Mouse (Mus musculus) A20 (cell line): ENCODE measurements around the gene Zxdc.

Source experiments
- DNase-seq: peaks from one replicate; pipeline ENCODE4 v3.0.0-alpha.2; 2011; ENCODE audit warnings: low read depth, low spot score

The Zxdc gene

GRCm38 (mm10) chr6:90368976-90369724 is at the start of gene Zxdc:
Zxdc (plus strand) TSS chr6:90369492.
- peak; percentile 96 for DNase-seq

GRCm38 (mm10) chr6:90320429-90320828 is 48.9 kb upstream of the Zxdc start:
- no peak for DNase-seq

- DNase-seq: no peak
These were observed 47.5 kb upstream of the Zxdc start for GRCm38 (mm10) chr6:90321811-90322210.

- DNase-seq: no peak
These were observed 45.3 kb upstream of the Zxdc start for GRCm38 (mm10) chr6:90324026-90324425.

- no peak for DNase-seq
These were observed 44.8 kb upstream of the Zxdc start for GRCm38 (mm10) chr6:90324463-90324862.

GRCm38 (mm10) chr6:90324991-90325390 is 44.3 kb upstream of the Zxdc start, which contains the start of gene Chst13:
Chst13 (minus strand) TSS chr6:90325185.
- no peak for DNase-seq

GRCm38 (mm10) chr6:90327670-90328069 is 41.6 kb upstream of the Zxdc start:
- DNase-seq: peak; percentile 23

- DNase-seq: no peak
These were observed 39.3 kb upstream of the Zxdc start for GRCm38 (mm10) chr6:90329953-90330352.

GRCm38 (mm10) chr6:90332561-90333425 is 36.5 kb upstream of the Zxdc start, which contains the start of gene Uroc1:
Uroc1 (plus strand) TSS chr6:90333284.
- no peak for DNase-seq

- DNase-seq: no peak
These were observed 35.0 kb upstream of the Zxdc start for GRCm38 (mm10) chr6:90334244-90334643.

- no peak for DNase-seq
These were observed 26.9 kb upstream of the Zxdc start for GRCm38 (mm10) chr6:90342343-90342742.

GRCm38 (mm10) chr6:90347183-90347582 is 22.1 kb upstream of the Zxdc start:
- no peak for DNase-seq

GRCm38 (mm10) chr6:90348500-90348899 is 20.8 kb upstream of the Zxdc start:
- DNase-seq: no peak

GRCm38 (mm10) chr6:90350011-90350410 is 19.3 kb upstream of the Zxdc start:
- DNase-seq: no peak

- DNase-seq: no peak
These were observed 11.2 kb upstream of the Zxdc start for GRCm38 (mm10) chr6:90358142-90358541.

- DNase-seq: no peak
These were observed 9.8 kb upstream of the Zxdc start for GRCm38 (mm10) chr6:90359445-90359844.

GRCm38 (mm10) chr6:90360024-90360781 is 9.1 kb upstream of the Zxdc start:
- no peak for DNase-seq

GRCm38 (mm10) chr6:90360922-90361614 is 8.2 kb upstream of the Zxdc start:
- DNase-seq: no peak

GRCm38 (mm10) chr6:90363301-90363700 is 6.0 kb upstream of the Zxdc start:
- DNase-seq: no peak

- peak; percentile 74 for DNase-seq
These were observed 647 bp downstream of the Zxdc start for GRCm38 (mm10) chr6:90369725-90370553.
